Mouse (Mus musculus): ENCODE measurements at regions not wholly inside any gene's neighbourhood (a gene's known extent, or its start where the extent isn't known, plus 50 kb on each side); places are given as distances from the start of the nearest gene placed in this dataset.

DNA sequence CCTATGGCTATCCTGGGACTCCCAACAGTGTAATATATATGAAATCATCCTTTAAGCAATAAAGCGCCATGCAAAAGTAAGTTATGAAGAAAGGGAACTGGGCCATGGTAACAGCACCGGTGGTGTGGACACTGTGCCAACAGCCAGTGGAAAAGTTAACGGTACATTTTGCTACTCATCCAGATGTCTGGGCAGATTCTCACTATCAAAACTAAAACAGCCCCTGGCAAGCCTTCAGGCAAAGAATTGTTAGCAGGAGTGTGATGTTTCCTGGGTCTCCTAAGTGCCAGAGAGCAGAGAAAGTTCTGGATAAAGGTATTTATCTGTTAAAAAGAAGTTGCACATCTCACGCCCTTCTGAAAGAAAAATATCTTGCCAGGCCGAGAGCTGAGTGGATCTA lies 198.0 kb upstream of the Hnrnpa3 start:
- TF ChIP-seq EP300 (optimal IDR thresholded peaks at IDR 0.05) (no peak), CTCF (IDR thresholded peaks at IDR 0.05; ENCODE audit: low read depth) (no peak)

Measured in stomach, postnatal 0 days (tissue).